Mouse (Mus musculus) 3134 (cell line): ENCODE data around the gene Prnd.

ENCODE experiments used
- DNase-seq: peaks from one replicate; pipeline ENCODE4 v3.0.0-alpha.2; 2011; ENCODE audit warnings: low spot score; ENCODE audit not compliant: insufficient read length; ENCODE audit errors: extremely low read depth

Prnd gene

DNA sequence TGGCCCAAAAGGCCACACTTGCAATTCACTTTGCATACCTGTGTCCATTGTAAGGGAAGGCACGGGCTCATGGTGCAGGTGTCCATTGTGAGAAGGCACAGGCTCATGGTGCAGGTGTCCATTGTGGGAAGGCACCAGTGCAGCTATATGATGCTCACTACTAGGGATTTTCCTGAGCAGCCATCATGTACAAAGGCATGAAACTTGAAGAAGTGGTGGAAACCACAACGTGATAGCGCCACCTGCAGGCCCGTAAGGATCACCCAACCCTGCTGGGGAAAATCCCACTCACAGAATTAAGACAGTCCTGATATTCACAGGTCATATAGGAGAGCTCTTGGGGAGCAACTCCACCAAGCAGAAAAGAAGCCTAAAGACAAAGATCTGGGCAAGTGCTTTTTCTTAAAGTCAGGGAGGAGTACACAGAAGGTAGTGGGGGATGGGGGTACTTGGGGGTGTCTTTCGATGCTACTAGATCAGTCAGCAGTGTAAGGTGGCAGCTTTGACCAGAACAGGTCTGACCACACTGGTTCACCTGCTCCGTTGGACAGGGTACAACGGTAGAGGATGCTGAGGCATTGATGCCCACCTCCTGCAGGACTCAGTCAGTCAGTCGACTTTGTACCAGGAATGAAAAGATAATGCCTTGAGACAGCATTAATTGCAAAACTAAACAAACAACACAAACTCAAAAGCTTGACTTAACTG is 11.1 kb upstream of the Prnd start:
- DNase-seq: no peak

DNA sequence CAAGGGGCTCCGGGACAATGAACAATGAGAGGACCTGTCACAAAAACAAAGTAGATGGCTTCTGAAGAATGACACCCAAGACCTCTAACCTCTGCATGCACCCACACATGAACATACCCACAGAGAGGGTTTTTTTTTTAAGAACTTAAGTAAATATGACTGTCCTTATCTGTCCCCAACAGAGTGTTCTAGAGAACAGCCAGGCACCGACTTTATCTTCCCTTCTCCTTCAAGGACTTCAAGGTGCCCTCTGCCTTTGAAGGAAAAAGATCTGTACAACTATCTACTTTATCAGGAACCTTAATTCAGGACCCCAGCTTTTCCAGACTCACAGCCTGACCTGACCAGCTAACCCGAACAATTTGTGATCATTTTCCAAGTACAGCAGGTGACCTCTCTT is 10.2 kb upstream of the Prnd start:
- DNase-seq: no peak

DNA sequence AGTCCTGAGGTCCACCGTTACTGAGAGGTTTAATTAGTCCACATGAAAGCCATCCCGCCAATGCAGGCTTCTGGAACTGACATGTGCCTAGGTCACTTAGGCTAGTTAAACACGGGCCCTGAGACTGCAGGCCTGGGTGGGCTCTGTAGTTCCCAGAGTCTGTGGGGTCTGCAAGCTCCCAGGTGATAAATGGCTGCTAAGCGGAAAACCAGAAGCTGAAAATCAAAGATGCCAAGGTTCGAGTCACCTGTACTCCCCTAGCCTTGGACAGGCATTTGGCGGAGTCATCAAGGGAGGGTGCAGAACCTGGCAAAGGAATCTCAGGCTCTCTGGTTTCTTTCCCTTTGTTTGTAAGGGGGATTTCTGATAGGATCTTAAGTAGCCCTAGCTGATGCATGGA is 9.2 kb upstream of the Prnd start:
- no peak for DNase-seq

- no peak for DNase-seq
Measured at GRCm38 (mm10) chr2:131944370-131944769, 6.3 kb upstream of the Prnd start.

GRCm38 (mm10) chr2:131945225-131945624 is 5.4 kb upstream of the Prnd start:
- DNase-seq: no peak

- DNase-seq: no peak
Measured at GRCm38 (mm10) chr2:131945765-131946164, 4.9 kb upstream of the Prnd start.

GRCm38 (mm10) chr2:131946351-131946750 is 4.3 kb upstream of the Prnd start:
- DNase-seq: no peak

DNA sequence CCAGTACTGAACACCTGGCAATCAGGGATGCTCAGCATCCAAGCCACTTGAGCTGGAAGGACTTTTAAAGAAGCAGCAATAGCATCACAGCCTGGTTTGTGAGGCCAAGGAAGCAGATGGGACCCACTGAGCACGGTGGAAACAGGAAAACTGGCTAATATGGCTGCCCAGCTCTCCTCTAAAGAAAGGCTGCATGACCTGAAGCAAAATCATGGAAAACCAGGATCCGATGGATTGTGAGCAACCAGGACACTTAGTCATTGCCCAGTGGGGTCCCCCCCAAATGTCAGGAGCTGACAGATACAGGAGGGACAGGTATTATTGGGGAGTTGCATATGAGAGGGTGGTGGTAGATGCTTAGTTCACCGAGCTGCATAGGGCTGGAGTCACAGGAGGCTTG is 2.5 kb upstream of the Prnd start:
- no peak for DNase-seq

DNA sequence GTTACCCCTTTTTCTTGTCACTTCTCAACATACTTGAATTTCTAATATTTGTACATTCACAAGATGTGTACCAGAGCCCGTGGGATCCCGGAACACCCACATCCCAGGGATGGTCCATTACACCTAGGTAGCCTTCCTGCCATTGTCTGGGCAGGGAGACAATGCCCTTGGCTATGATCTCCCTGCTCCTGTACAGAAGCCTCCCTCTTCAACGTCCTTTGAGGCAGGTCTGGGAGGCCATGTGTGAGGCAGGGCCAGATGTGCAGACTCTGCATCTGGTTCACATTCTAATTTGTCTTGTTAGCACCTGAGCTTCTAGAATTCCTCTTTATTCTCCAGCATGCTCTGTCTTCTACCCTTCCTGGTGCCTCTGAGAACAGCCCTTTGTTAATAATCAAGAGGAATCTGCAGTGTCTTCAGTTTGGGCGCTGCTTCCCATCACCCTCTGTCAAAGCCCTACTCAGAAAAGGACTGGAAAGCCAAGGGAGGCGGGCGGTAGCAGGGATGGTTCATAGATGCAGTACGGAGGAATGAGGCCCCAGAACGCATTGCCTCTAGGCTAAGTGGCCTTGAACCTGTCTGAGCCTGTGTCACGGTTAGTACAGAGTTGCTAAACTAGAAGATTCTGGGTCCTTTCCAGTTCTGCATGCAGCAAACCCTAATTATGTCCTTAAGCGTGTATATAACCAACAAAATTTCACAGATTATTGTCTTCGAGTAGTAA is 1.6 kb upstream of the Prnd start:
- DNase-seq: no peak

GRCm38 (mm10) chr2:131949767-131950597 is 679 bp upstream of the Prnd start:
- no peak for DNase-seq

DNA sequence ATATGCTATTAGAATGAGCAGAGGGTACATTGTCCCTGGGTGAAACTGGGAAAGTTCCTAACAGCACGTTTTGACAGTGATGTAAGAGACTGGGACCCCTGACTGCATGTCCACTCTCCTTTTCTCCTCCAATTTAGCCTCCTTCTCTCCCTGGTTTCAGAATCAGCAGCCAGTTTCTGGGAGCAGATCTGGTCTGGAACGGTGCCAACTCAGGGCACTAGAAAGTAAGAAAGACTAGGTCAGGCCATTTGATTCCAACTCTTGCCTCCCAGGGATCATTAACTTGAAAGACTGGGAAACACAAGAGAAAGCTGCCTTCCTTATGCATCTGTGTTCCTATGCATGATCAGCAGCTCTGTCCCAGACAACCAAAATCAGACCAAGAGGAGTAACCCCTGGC is 1.8 kb downstream of the Prnd start:
- DNase-seq: no peak

DNA sequence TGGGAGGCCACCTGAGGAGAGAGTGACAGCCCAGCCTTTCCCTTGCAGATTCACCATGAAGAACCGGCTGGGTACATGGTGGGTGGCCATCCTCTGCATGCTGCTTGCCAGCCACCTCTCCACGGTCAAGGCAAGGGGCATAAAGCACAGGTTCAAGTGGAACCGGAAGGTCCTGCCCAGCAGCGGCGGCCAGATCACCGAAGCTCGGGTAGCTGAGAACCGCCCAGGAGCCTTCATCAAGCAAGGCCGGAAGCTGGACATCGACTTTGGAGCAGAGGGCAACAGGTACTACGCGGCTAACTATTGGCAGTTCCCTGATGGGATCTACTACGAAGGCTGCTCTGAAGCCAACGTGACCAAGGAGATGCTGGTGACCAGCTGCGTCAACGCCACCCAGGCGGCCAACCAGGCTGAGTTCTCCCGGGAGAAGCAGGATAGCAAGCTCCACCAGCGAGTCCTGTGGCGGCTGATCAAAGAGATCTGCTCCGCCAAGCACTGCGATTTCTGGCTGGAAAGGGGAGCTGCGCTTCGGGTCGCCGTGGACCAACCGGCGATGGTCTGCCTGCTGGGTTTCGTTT is 2.4 kb downstream of the Prnd start:
- no peak for DNase-seq

- no peak for DNase-seq
Measured at GRCm38 (mm10) chr2:131953711-131954110, 3.0 kb downstream of the Prnd start.

DNA sequence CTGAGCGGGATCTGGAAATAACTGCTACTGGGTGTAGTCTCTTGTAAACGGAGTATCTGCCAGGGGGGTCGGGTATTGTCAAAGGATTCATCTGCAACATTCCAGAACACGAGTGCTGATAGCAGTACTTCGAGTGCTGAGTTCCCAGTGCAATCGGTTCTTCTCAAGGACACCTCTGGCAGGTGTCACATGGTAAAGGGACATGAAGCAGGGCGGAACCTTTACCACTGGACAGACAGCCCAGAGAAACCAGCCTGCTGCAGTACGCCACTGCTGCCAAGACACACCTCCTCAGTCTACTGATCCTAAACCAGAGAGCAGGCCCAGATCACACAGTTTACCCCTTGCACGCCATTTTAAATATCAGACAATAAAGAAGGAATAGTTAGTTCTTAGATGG is 4.2 kb downstream of the Prnd start:
- no peak for DNase-seq

- no peak for DNase-seq
Measured at GRCm38 (mm10) chr2:131955264-131955663, 4.6 kb downstream of the Prnd start.

- DNase-seq: no peak
Measured at GRCm38 (mm10) chr2:131956336-131957256, 5.9 kb downstream of the Prnd start.

GRCm38 (mm10) chr2:131957731-131958222 is 7.1 kb downstream of the Prnd start:
- no peak for DNase-seq

DNA sequence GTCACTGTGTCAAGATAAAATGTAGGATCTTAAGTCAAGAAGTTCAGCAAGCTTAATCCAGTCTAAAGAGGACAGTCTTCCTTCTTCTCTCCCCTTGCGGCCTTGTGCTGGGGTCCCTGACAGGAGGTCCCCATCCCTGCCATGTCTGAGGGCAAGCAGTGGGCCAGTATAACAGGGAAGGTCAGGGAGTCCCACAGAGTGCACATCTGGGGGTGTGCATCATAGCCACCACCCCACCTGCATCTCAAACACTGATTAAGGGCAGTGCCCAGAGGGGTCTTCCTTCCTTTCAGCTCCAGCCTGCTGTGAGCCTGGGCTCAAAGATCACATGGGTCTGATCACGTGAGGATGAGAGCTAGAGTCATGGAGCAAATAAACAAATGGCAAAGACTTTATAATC is 11.0 kb downstream of the Prnd start:
- no peak for DNase-seq

- no peak for DNase-seq
Measured at GRCm38 (mm10) chr2:131970597-131970996, 19.9 kb downstream of the Prnd start.

- DNase-seq: no peak
Measured at GRCm38 (mm10) chr2:131971098-131971497, 20.4 kb downstream of the Prnd start.
